Mouse (Mus musculus) bone marrow, adult 2 months (tissue): ENCODE measurements around the gene 4931428F04Rik.

Experiments
- CTCF ChIP-seq: fragments of 200-500 bp; IDR thresholded peaks from 2 replicates; pipeline ENCODE4 v1.5.1; 2011; ENCODE audit warnings: low read length, control low read depth; ENCODE audit not compliant: control insufficient read depth, insufficient read depth
- POLR2A ChIP-seq: fragments of 200-500 bp; IDR thresholded peaks from 2 replicates; pipeline ENCODE4 v1.6.1; 2011; ENCODE audit warnings: low read depth, mild to moderate bottlenecking, control low read depth, low read length, borderline replicate concordance; ENCODE audit not compliant: control insufficient read depth

GRCm38 (mm10) chr8:105325641-105326093 lies 36.0 kb upstream of the 4931428F04Rik start:
- TF ChIP-seq CTCF (no peak), POLR2A (no peak)
